Mouse (Mus musculus): ENCODE results near the gene Nin.

DNA sequence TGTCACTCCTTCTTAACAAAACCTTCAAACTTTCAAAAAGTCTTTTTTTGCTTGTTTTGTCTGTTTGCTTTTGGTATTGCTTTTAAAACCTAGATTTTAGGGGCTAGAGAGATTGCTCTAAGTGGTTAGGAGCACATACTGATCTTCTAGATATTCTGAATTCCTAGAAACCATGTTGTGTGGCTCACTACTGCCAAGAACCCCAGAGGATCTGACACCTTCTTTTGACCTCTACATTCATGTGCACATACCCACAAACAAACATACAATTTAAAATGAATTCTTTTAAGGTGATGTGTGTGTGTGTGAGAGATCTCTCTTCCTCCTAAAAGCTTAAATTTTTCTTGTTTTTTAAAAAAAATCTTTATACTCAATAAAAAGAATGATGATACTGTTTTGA lies 87.3 kb downstream of the Nin start:
- TF ChIP-seq POLR2A (IDR thresholded peaks at IDR 0.05; ENCODE audit: low read depth, low read length) (no peak), CTCF (conservative IDR thresholded peaks at IDR 0.05 in 1 of 2, IDR thresholded peaks at IDR 0.05 in 1 of 2; ENCODE audit: low read depth in 2 of 2, low read length in 2 of 2) (no peak), MAX (IDR thresholded peaks at IDR 0.05; ENCODE audit: low read length) (no peak), CHD2 (IDR thresholded peaks at IDR 0.05; ENCODE audit: low read length) (no peak), EP300 (IDR thresholded peaks at IDR 0.05; ENCODE audit: low read length) (no peak), ZC3H11A (IDR thresholded peaks at IDR 0.05; ENCODE audit: low read depth, low read length) (no peak), RAD21 (IDR thresholded peaks at IDR 0.05; ENCODE audit: low read depth, low read length) (no peak), MYC (IDR thresholded peaks at IDR 0.05; ENCODE audit: low read depth, low read length) (no peak), TBP (conservative IDR thresholded peaks at IDR 0.05; ENCODE audit: low read depth, low read length) (no peak), UBTF (IDR thresholded peaks at IDR 0.05; ENCODE audit: low read depth, low read length) (no peak), E2F4 (IDR thresholded peaks at IDR 0.05; ENCODE audit: insufficient replicate concordance, low read depth, low read length) (no peak), USF2 (conservative IDR thresholded peaks at IDR 0.05; ENCODE audit: low read depth, low read length) (no peak)

Data from CH12.LX (cell line).